Mouse (Mus musculus) layer of hippocampus, postnatal 14 days (tissue): Measurements from ENCODE around the gene Fam50b. TPM values are rescaled to one million over a fixed set of nuclear protein-coding genes. Genes with fewer than 3 reads are reported as not detected.
A peak's percentile ranks its signal among the peaks of the same experiment; 100 is the strongest.

Source experiments
- DNase-seq, 2 experiments: peaks; one replicate each; pipeline ENCODE4 v3.0.0; 2021 to 2022; ENCODE audit warnings: low spot score in 2 of 2, mixed read lengths in 1 of 2
- total RNA-seq, 2 experiments: library from RNA; stranded (reverse); gene quantifications; 2 replicates each; pipeline ENCODE4 v1.2.3; 2021

Gene Fam50b
- total RNA-seq, 2 experiments from 2014 or later, result not detected

- no peak for DNase-seq
These were observed 54.6 kb downstream of the Fam50b start for GRCm38 (mm10) chr13:34789176-34789818.

GRCm38 (mm10) chr13:34793066-34793465, 58.4 kb downstream of the Fam50b start:
- DNase-seq, result no peak

DNA sequence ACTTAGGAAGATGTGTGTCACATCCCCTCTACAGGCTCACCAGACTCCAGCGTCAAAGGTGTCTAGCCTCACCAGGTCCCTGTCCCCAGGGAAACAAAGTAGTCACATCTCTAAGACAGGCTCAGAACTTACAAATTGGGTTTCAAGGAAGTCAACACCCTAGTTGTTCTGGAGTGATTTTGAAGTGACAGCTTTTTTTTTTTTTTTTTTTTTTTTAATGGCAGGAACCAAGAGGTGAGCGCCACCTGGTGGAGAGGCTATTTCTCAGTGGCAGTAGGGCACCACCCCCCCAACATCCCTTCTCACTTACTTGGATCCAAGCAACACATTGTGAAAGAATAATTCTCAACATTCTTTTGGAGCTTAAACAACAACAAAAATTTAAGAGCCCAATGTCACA, 59.2 kb downstream of the Fam50b start:
- peak in 1 of 2 experiments; percentile 51 for DNase-seq

GRCm38 (mm10) chr13:34794426-34794825, 59.8 kb downstream of the Fam50b start:
- no peak for DNase-seq

Other genes with a start within 250 kb of the Fam50b start
- gene Pxdc1, start 81.4 kb upstream of the Fam50b start, total RNA-seq, result 10 to 100 TPM; 18.8 to 20.9 TPM
- 10 to 100 TPM; 90.7 to 93.2 TPM for gene Prpf4b, start 140.5 kb downstream of the Fam50b start, total RNA-seq
- under 1 TPM; 0.41 to 0.53 TPM for gene Fam217a, start 189.5 kb downstream of the Fam50b start, total RNA-seq
- gene 4933417A18Rik, start 189.6 kb downstream of the Fam50b start, total RNA-seq, result not detected
- gene Eci3, start 229.0 kb downstream of the Fam50b start, total RNA-seq, result under 1 TPM in 1 of 2 experiments, not detected in 1; 0.74 TPM